Mouse (Mus musculus): ENCODE results near the gene Hist1h2bc. TPM values are rescaled to one million over a fixed set of nuclear protein-coding genes. Genes with fewer than 3 reads are reported as not detected.

Hist1h2bc gene
- polyA plus RNA-seq, 1 experiment from 2014 or later, result 25.1 TPM

GRCm38 (mm10) chr13:23730479-23730878 is 46.5 kb downstream of the Hist1h2bc start:
- Histone ChIP-seq H3K36me3 (replicated peaks; ENCODE audit: control insufficient read depth, insufficient read depth, low read depth, low read length) (no peaks in the 10 kb centered on the region), H3K9me3 (replicated peaks; ENCODE audit: control insufficient read depth, low read length) (no peaks in the 10 kb centered on the region), H3K4me2 (ENCODE audit: low read depth, low read length) (no peak overlapping the region), H3K27me3 (ENCODE audit: control insufficient read depth, insufficient read depth, low read length) (no peaks in the 10 kb centered on the region), H3K27ac (replicated peaks; ENCODE audit: low read depth, low read length) (no peak overlapping the region), H3K9ac (replicated peaks; ENCODE audit: low read length) (no peak overlapping the region), H3K4me1 (ENCODE audit: control insufficient read depth, insufficient read depth, low read length) (no peaks in the 10 kb centered on the region), H3K4me3 (ENCODE audit: low read depth, low read length) (no peak overlapping the region)
- no peak for DNase-seq (ENCODE audit: low spot score)
- no peak for ATAC-seq (replicated peaks; ENCODE audit: insufficient number of reproducible peaks, low FRiP score, low TSS enrichment, low read depth)
- WGBS, result 53% methylated on average over 8 of the region's 8 CpGs

GRCm38 (mm10) chr13:23732156-23732804 is 48.3 kb downstream of the Hist1h2bc start:
- no peak overlapping the region for H3K4me3 ChIP-seq (ENCODE audit: low read depth, low read length)
- H3K9me3 ChIP-seq (replicated peaks; ENCODE audit: control insufficient read depth, low read length), result no peaks in the 10 kb centered on the region
- H3K4me1 ChIP-seq (ENCODE audit: control insufficient read depth, insufficient read depth, low read length), result no peaks in the 10 kb centered on the region
- H3K4me2 ChIP-seq (ENCODE audit: low read depth, low read length), result no peak overlapping the region
- DNase-seq (ENCODE audit: low spot score) (peak; percentile 70), ATAC-seq (replicated peaks; ENCODE audit: insufficient number of reproducible peaks, low FRiP score, low TSS enrichment, low read depth) (no peak)
- 26% methylated on average over 8 of the region's 8 CpGs for WGBS
- H3K27me3 ChIP-seq (ENCODE audit: control insufficient read depth, insufficient read depth, low read length), result no peaks in the 10 kb centered on the region
- no peak overlapping the region for H3K27ac ChIP-seq (replicated peaks; ENCODE audit: low read depth, low read length)
- H3K9ac ChIP-seq (replicated peaks; ENCODE audit: low read length), result no peak overlapping the region
- no peaks in the 10 kb centered on the region for H3K36me3 ChIP-seq (replicated peaks; ENCODE audit: control insufficient read depth, insufficient read depth, low read depth, low read length)

GRCm38 (mm10) chr13:23737091-23737490 is 53.1 kb downstream of the Hist1h2bc start:
- no peak overlapping the region for H3K9ac ChIP-seq (replicated peaks; ENCODE audit: low read length)
- H3K4me1 ChIP-seq (ENCODE audit: control insufficient read depth, insufficient read depth, low read length), result no peaks in the 10 kb centered on the region
- no peak for ATAC-seq (replicated peaks; ENCODE audit: insufficient number of reproducible peaks, low FRiP score, low TSS enrichment, low read depth)
- no peak overlapping the region for H3K27ac ChIP-seq (replicated peaks; ENCODE audit: low read depth, low read length)
- H3K4me2 ChIP-seq (ENCODE audit: low read depth, low read length), result no peak overlapping the region
- 77% methylated on average over 5 of the region's 5 CpGs for WGBS
- H3K27me3 ChIP-seq (ENCODE audit: control insufficient read depth, insufficient read depth, low read length), result no peaks in the 10 kb centered on the region
- no peaks in the 10 kb centered on the region for H3K9me3 ChIP-seq (replicated peaks; ENCODE audit: control insufficient read depth, low read length)
- no peak for DNase-seq (ENCODE audit: low spot score)
- no peak overlapping the region for H3K4me3 ChIP-seq (ENCODE audit: low read depth, low read length)
- H3K36me3 ChIP-seq (replicated peaks; ENCODE audit: control insufficient read depth, insufficient read depth, low read depth, low read length), result no peaks in the 10 kb centered on the region

GRCm38 (mm10) chr13:23738041-23738440 is 54.0 kb downstream of the Hist1h2bc start:
- DNase-seq (ENCODE audit: low spot score) (peak; percentile 42), ATAC-seq (replicated peaks; ENCODE audit: insufficient number of reproducible peaks, low FRiP score, low TSS enrichment, low read depth) (no peak)
- Histone ChIP-seq H3K9ac (replicated peaks; ENCODE audit: low read length) (peak overlapping the region; percentile 87; the same call in 1 of the 2 replicates), H3K27ac (replicated peaks; ENCODE audit: low read depth, low read length) (peak overlapping the region; percentile 99), H3K4me2 (ENCODE audit: low read depth, low read length) (no peak overlapping the region), H3K27me3 (ENCODE audit: control insufficient read depth, insufficient read depth, low read length) (no peaks in the 10 kb centered on the region), H3K36me3 (replicated peaks; ENCODE audit: control insufficient read depth, insufficient read depth, low read depth, low read length) (no peaks in the 10 kb centered on the region), H3K9me3 (replicated peaks; ENCODE audit: control insufficient read depth, low read length) (no peaks in the 10 kb centered on the region), H3K4me3 (ENCODE audit: low read depth, low read length) (no peak overlapping the region), H3K4me1 (ENCODE audit: control insufficient read depth, insufficient read depth, low read length) (no peaks in the 10 kb centered on the region)
- 22% methylated on average over 4 of the region's 4 CpGs for whole genome bisulfite sequencing

- DNase-seq (ENCODE audit: low spot score), result peak; percentile 94
- under 1% methylated on average over 30 of the region's 38 CpGs for WGBS
Observed at GRCm38 (mm10) chr13:23738677-23739068, 54.7 kb downstream of the Hist1h2bc start, which contains the start of gene Hist1h1c. Gene Hist1h1c (plus strand): TSS chr13:23738808.

GRCm38 (mm10) chr13:23739069-23739921 is 55.3 kb downstream of the Hist1h2bc start:
- no peaks in the 10 kb centered on the region for H3K9me3 ChIP-seq (replicated peaks; ENCODE audit: control insufficient read depth, low read length)
- no peaks in the 10 kb centered on the region for H3K36me3 ChIP-seq (replicated peaks; ENCODE audit: control insufficient read depth, insufficient read depth, low read depth, low read length)
- H3K27me3 ChIP-seq (ENCODE audit: control insufficient read depth, insufficient read depth, low read length), result no peaks in the 10 kb centered on the region
- peak overlapping the region; percentile 90 for H3K4me2 ChIP-seq (ENCODE audit: low read depth, low read length)
- no peaks in the 10 kb centered on the region for H3K4me1 ChIP-seq (ENCODE audit: control insufficient read depth, insufficient read depth, low read length)
- DNase-seq (ENCODE audit: low spot score), result peak; percentile 93
- peak overlapping the region; percentile 99 for H3K27ac ChIP-seq (replicated peaks; ENCODE audit: low read depth, low read length)
- peak overlapping the region; percentile 87 for H3K9ac ChIP-seq (replicated peaks; ENCODE audit: low read length)
- ATAC-seq (replicated peaks; ENCODE audit: insufficient number of reproducible peaks, low FRiP score, low TSS enrichment, low read depth), result peak; percentile 91
- H3K4me3 ChIP-seq (ENCODE audit: low read depth, low read length), result peak overlapping the region; percentile 56
- under 1% methylated on average over 39 of the region's 39 CpGs for WGBS

More at GRCm38 (mm10) chr13:23738677-23739068, 54.7 kb downstream of the Hist1h2bc start, which contains the start of gene Hist1h1c:
- Histone ChIP-seq H3K27ac (replicated peaks; ENCODE audit: low read depth, low read length) (peak within 1 kb of the TSS; percentile 99), H3K4me3 (ENCODE audit: low read depth, low read length) (peak within 1 kb of the TSS; percentile 56), H3K4me1 (ENCODE audit: control insufficient read depth, insufficient read depth, low read length) (no peaks in the 10 kb centered on the region), H3K36me3 (replicated peaks; ENCODE audit: control insufficient read depth, insufficient read depth, low read depth, low read length) (no peaks in the 10 kb centered on the region), H3K9ac (replicated peaks; ENCODE audit: low read length) (peak within 1 kb of the TSS; percentile 87), H3K9me3 (replicated peaks; ENCODE audit: control insufficient read depth, low read length) (no peaks in the 10 kb centered on the region), H3K4me2 (ENCODE audit: low read depth, low read length) (peak within 1 kb of the TSS; percentile 90), H3K27me3 (ENCODE audit: control insufficient read depth, insufficient read depth, low read length) (no peaks in the 10 kb centered on the region)
- ATAC-seq (replicated peaks; ENCODE audit: insufficient number of reproducible peaks, low FRiP score, low TSS enrichment, low read depth), result peak; percentile 96

GRCm38 (mm10) chr13:23739922-23740252 is 55.9 kb downstream of the Hist1h2bc start:
- ATAC-seq (replicated peaks; ENCODE audit: insufficient number of reproducible peaks, low FRiP score, low TSS enrichment, low read depth) (no peak; the same call in 1 of the 2 replicates), DNase-seq (ENCODE audit: low spot score) (no peak)
- Histone ChIP-seq H3K4me3 (ENCODE audit: low read depth, low read length) (peak overlapping the region; percentile 56), H3K36me3 (replicated peaks; ENCODE audit: control insufficient read depth, insufficient read depth, low read depth, low read length) (no peaks in the 10 kb centered on the region), H3K27me3 (ENCODE audit: control insufficient read depth, insufficient read depth, low read length) (no peaks in the 10 kb centered on the region), H3K27ac (replicated peaks; ENCODE audit: low read depth, low read length) (peak overlapping the region; percentile 99), H3K9ac (replicated peaks; ENCODE audit: low read length) (peak overlapping the region; percentile 87), H3K4me1 (ENCODE audit: control insufficient read depth, insufficient read depth, low read length) (no peaks in the 10 kb centered on the region), H3K9me3 (replicated peaks; ENCODE audit: control insufficient read depth, low read length) (no peaks in the 10 kb centered on the region), H3K4me2 (ENCODE audit: low read depth, low read length) (peak overlapping the region; percentile 90)
- WGBS, result under 1% methylated on average over 14 of the region's 14 CpGs
